In genomic region chr14:40886428-40887202, GRCm38 (mm10) we compare ENCODE assay signal across 11 mouse cellular contexts. TPM values are rescaled to one million over a fixed set of nuclear protein-coding genes. Genes with fewer than 3 reads are reported as not detected.
DNase-seq lines count a peak whose midpoint lies in the region; ATAC-seq and TF ChIP-seq lines count a peak whose summit lies in the region.
"Had no signal": no experiment of that assay in that cellular context is flagged by ENCODE, and none has a peak within 500 bp of the region (broad histone marks: within the 10 kb centered on the region; RNA-seq: fewer than 3 reads in every experiment).

No protein-coding gene starts in this region.

- no peak for TF ChIP-seq POLR2A in CH12.LX (IDR thresholded peaks at IDR 0.05; ENCODE audit: low read depth, low read length)
- no peak for TF ChIP-seq POLR2A in liver, adult 2 months (IDR thresholded peaks at IDR 0.05; ENCODE audit: extremely low read depth, insufficient read depth, low read length)

- 81% methylated on average over 6 of the region's 6 CpGs for WGBS in intestine, postnatal 0 days
- 77% methylated on average over 6 of the region's 6 CpGs for WGBS in intestine, embryonic 15.5 days
- WGBS in liver, adult 2 months, result 84% methylated on average over 6 of the region's 6 CpGs

- peak; percentile 64 for TF ChIP-seq CTCF in intestine, postnatal 0 days (IDR thresholded peaks at IDR 0.05; ENCODE audit: low read depth)
- TF ChIP-seq CTCF in CH12.LX (conservative IDR thresholded peaks at IDR 0.05 in 1 of 2, IDR thresholded peaks at IDR 0.05 in 1 of 2; ENCODE audit: low read depth in 2 of 2, low read length in 2 of 2), result peak; percentile 61 to 80
- peak; percentile 92 for TF ChIP-seq CTCF in E14TG2a.4 (conservative IDR thresholded peaks at IDR 0.05; ENCODE audit: low read length)
- TF ChIP-seq CTCF in liver, adult 2 months (IDR thresholded peaks at IDR 0.05; ENCODE audit: low read depth, low read length), result peak; percentile 23; the same call in 1 of the 2 replicates

- H3K4me3 ChIP-seq in intestine, postnatal 0 days (ENCODE audit: low read depth, low read length), result no peak overlapping the region
- no peak overlapping the region for H3K4me3 ChIP-seq in intestine, embryonic 15.5 days (replicated peaks)
- H3K4me3 ChIP-seq in CH12.LX (replicated peaks in 1 of 3; ENCODE audit: low read depth in 2 of 3, low read length in 2 of 3, poor library complexity in 1 of 3) (no peak overlapping the region), E14TG2a.4 (replicated peaks; ENCODE audit: low read length) (no peak overlapping the region)
- no peak overlapping the region for H3K4me3 ChIP-seq in liver, adult 2 months (ENCODE audit: insufficient read depth, low read depth, low read length)
- H3K4me3 ChIP-seq: heart, embryonic 15.5 days; lung, embryonic 15.5 days had no signal

- no peak overlapping the region for H3K9ac ChIP-seq in intestine, postnatal 0 days (ENCODE audit: low read depth, low read length)
- H3K9ac ChIP-seq in intestine, embryonic 15.5 days, result no peak overlapping the region
- H3K9ac ChIP-seq in CH12.LX (ENCODE audit: insufficient read depth, low read depth), result no peak overlapping the region
- no peak overlapping the region for H3K9ac ChIP-seq in liver, adult 2 months (ENCODE audit: low read depth, low read length)
- H3K9ac ChIP-seq: heart, embryonic 15.5 days; lung, embryonic 15.5 days had no signal

- dilution Hi-C loops in CH12.LX (cut with MboI; ENCODE audit: extremely low pct_ligation_motif_present, extremely low pct_unique_long_range_greater_than_20kb, low sequenced_read_pairs), result no loop called here

- peak; percentile 27 for DNase-seq in CH12.LX (ENCODE audit: extremely low read depth)
- DNase-seq in liver, adult 2 months (ENCODE audit: extremely low read depth, low read depth, low spot score), result no peak
- no peak for DNase-seq in c-Kit-positive CD71-positive TER-119-positive erythroid progenitor cells, embryonic 14.5 days (ENCODE audit: low spot score)
- DNase-seq: cerebellum, adult 9-10 months had no signal

- no peaks in the 10 kb centered on the region for H3K79me2 ChIP-seq in CH12.LX (replicated peaks; ENCODE audit: control insufficient read depth, extremely low read depth, insufficient read depth, poor library complexity, severe bottlenecking)
- no peaks in the 10 kb centered on the region for H3K79me2 ChIP-seq in liver, adult 2 months (ENCODE audit: control insufficient read depth, insufficient read depth, low read length)

- H3K4me1 ChIP-seq in intestine, postnatal 0 days (replicated peaks; ENCODE audit: control insufficient read depth, insufficient read depth, low read length), result no peaks in the 10 kb centered on the region
- H3K4me1 ChIP-seq in intestine, embryonic 15.5 days (replicated peaks), result no peaks in the 10 kb centered on the region
- H3K4me1 ChIP-seq in CH12.LX (ENCODE audit: control insufficient read depth in 1 of 2, insufficient read depth in 2 of 2) (no peaks in the 10 kb centered on the region), E14TG2a.4 (replicated peaks; ENCODE audit: low read depth, low read length) (peaks cover 21% of the 10 kb centered on the region)
- H3K4me1 ChIP-seq in liver, adult 2 months (ENCODE audit: control insufficient read depth, insufficient read depth, low read length), result no peaks in the 10 kb centered on the region

- H3K27me3 ChIP-seq in intestine, postnatal 0 days (replicated peaks; ENCODE audit: control insufficient read depth, insufficient read depth, low read length), result no peaks in the 10 kb centered on the region
- H3K27me3 ChIP-seq in intestine, embryonic 15.5 days (replicated peaks), result no peaks in the 10 kb centered on the region
- H3K27me3 ChIP-seq in CH12.LX (replicated peaks) (no peaks in the 10 kb centered on the region), E14TG2a.4 (ENCODE audit: insufficient read depth, low read length) (no peaks in the 10 kb centered on the region)
- no peaks in the 10 kb centered on the region for H3K27me3 ChIP-seq in liver, adult 2 months (ENCODE audit: control insufficient read depth, insufficient read depth, low read length)
- H3K27me3 ChIP-seq: heart, embryonic 15.5 days; lung, embryonic 15.5 days had no signal

- peak; percentile 35 for TF ChIP-seq RAD21 in CH12.LX (IDR thresholded peaks at IDR 0.05; ENCODE audit: low read depth, low read length)

- H3K4me2 ChIP-seq in intestine, postnatal 0 days (replicated peaks; ENCODE audit: low read depth), result no peak overlapping the region
- no peak overlapping the region for H3K4me2 ChIP-seq in intestine, embryonic 15.5 days (replicated peaks)
- no peak overlapping the region for H3K4me2 ChIP-seq in CH12.LX (ENCODE audit: insufficient read depth, low read depth, poor library complexity, severe bottlenecking)
- H3K4me2 ChIP-seq: heart, embryonic 15.5 days; lung, embryonic 15.5 days had no signal

- ATAC-seq in intestine, postnatal 0 days, result no peak
- no peak for ATAC-seq in intestine, embryonic 15.5 days
- ATAC-seq in erythroblast, adult 5-6 weeks (replicated peaks; ENCODE audit: low FRiP score, poor library complexity, severe bottlenecking), result no peak
- ATAC-seq: forebrain, embryonic 16.5 days had no signal

- no peak for TF ChIP-seq EP300 in CH12.LX (IDR thresholded peaks at IDR 0.05; ENCODE audit: low read length)

- H3K36me3 ChIP-seq in intestine, postnatal 0 days (ENCODE audit: control insufficient read depth, insufficient read depth), result no peaks in the 10 kb centered on the region
- H3K36me3 ChIP-seq in intestine, embryonic 15.5 days, result no peaks in the 10 kb centered on the region
- H3K36me3 ChIP-seq in CH12.LX (replicated peaks in 1 of 2; ENCODE audit: control insufficient read depth in 1 of 2, insufficient read depth in 1 of 2, low read length in 1 of 2), result no peaks in the 10 kb centered on the region
- no peaks in the 10 kb centered on the region for H3K36me3 ChIP-seq in E14TG2a.4 (ENCODE audit: insufficient read depth, low read length)
- H3K36me3 ChIP-seq in liver, adult 2 months (ENCODE audit: control insufficient read depth, insufficient read depth, low read length), result no peaks in the 10 kb centered on the region
- H3K36me3 ChIP-seq: heart, embryonic 15.5 days; lung, embryonic 15.5 days had no signal

- H3K27ac ChIP-seq in intestine, postnatal 0 days (ENCODE audit: low read depth, low read length), result no peak overlapping the region
- no peak overlapping the region for H3K27ac ChIP-seq in intestine, embryonic 15.5 days
- H3K27ac ChIP-seq in CH12.LX (ENCODE audit: insufficient read depth, low read depth), result no peak overlapping the region
- no peak overlapping the region for H3K27ac ChIP-seq in liver, adult 2 months (replicated peaks; ENCODE audit: insufficient read depth, low read depth, low read length)

- H3K9me3 ChIP-seq in intestine, postnatal 0 days (ENCODE audit: control insufficient read depth), result no peaks in the 10 kb centered on the region
- H3K9me3 ChIP-seq in intestine, embryonic 15.5 days, result no peaks in the 10 kb centered on the region
- no peaks in the 10 kb centered on the region for H3K9me3 ChIP-seq in CH12.LX (replicated peaks; ENCODE audit: low read length)
- H3K9me3 ChIP-seq in E14TG2a.4 (ENCODE audit: low read length), result peaks cover 5% of the 10 kb centered on the region
- H3K9me3 ChIP-seq: heart, embryonic 15.5 days; lung, embryonic 15.5 days had no signal

- in situ Hi-C loops in CH12.LX (cut with MboI; ENCODE audit: low pct_ligation_motif_present, low pct_unique_long_range_greater_than_20kb, low sequenced_read_pairs), result no loop called here

TF ChIP-seq in CH12.LX, 34 proteins besides CTCF, POLR2A, EP300 and RAD21:
- TF ChIP-seq MAX (IDR thresholded peaks at IDR 0.05; ENCODE audit: low read length), result no peak
- TF ChIP-seq SMC3 (IDR thresholded peaks at IDR 0.05; ENCODE audit: low read depth, low read length), result peak; percentile 40

RNA-seq across cellular contexts. Expression of gene Sh2d4b, which starts 6.5 kb away (rescaled TPM):
- polyA plus RNA-seq in intestine, postnatal 0 days (2015; fragmentation: Nextera tagmentation; extraction: Ambion mirVana), result not detected in 2 replicates
- 0.13 and 0.14 TPM in 2 replicates for polyA plus RNA-seq in intestine, embryonic 15.5 days (2015; fragmentation: Nextera tagmentation; extraction: Ambion mirVana)
- total RNA-seq in CH12.LX (2012; rRNA removed) (0.04 TPM in 1 of 2 replicates, not detected in the other), CH12.LX (2014; rRNA removed) (not detected in 2 replicates)
- 0.12 and 0.17 TPM in 2 replicates for polyA plus RNA-seq in CH12.LX (2012; ENCODE audit: insufficient read length, low read depth)
- total RNA-seq in liver, adult 2 months (2014; rRNA removed), result 0.13 and 0.18 TPM in 2 replicates
- polyA plus RNA-seq in liver, adult 2 months (2012; rRNA removed), result not detected in 2 replicates
- total RNA-seq in erythroblast, adult 5-6 weeks (2015; ENCODE audit: low replicate concordance), result not detected in 2 replicates
- total RNA-seq in erythroblast, adult 5-6 weeks (2017; ENCODE audit: low replicate concordance), result 0.56 TPM in 1 of 2 replicates, not detected in the other

Comparison
In these comparisons a context has a peak if more than half of its experiments do, and no peak if none do; other contexts are left out.
1. CTCF ChIP-seq: peak in every context shown above with its lines; median percentile 92 in E14TG2a.4; 70 in CH12.LX; 64 in intestine, postnatal 0 days; 23 in liver, adult 2 months.